Mouse (Mus musculus): ENCODE data around the gene Aldh3a1.

The Aldh3a1 gene

GRCm38 (mm10) chr11:61236015-61236414 lies 28.7 kb downstream of the Aldh3a1 start:
- no peak for DNase-seq (ENCODE audit: low spot score)

DNA sequence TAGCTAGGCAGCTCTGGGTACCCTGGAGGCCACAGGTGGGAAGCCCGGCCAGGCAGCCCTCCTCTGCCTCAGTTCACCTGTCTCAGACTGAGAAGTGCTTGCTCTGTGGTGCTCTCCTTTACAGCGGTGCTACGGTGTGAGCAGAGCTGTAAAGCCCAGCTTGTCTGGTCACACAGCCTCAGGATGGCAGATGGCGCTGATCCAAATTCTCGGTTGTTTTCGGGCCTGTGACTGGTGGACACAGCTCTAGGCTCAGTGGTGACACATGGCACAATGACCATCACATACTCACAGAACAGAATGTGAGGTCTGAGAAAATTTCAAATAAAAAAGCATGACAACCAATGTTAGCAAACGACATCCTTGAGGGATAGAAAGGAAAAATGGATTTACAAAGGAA lies 37.1 kb downstream of the Aldh3a1 start:
- no peak for DNase-seq (ENCODE audit: low spot score)

- DNase-seq (ENCODE audit: low spot score) = no peak
Observed at GRCm38 (mm10) chr11:61251741-61252140, 44.4 kb downstream of the Aldh3a1 start.

GRCm38 (mm10) chr11:61252807-61253206 lies 45.5 kb downstream of the Aldh3a1 start:
- DNase-seq (ENCODE audit: low spot score) = no peak

- no peak for DNase-seq (ENCODE audit: low spot score)
Observed at GRCm38 (mm10) chr11:61259106-61259505, 51.8 kb downstream of the Aldh3a1 start.

DNA sequence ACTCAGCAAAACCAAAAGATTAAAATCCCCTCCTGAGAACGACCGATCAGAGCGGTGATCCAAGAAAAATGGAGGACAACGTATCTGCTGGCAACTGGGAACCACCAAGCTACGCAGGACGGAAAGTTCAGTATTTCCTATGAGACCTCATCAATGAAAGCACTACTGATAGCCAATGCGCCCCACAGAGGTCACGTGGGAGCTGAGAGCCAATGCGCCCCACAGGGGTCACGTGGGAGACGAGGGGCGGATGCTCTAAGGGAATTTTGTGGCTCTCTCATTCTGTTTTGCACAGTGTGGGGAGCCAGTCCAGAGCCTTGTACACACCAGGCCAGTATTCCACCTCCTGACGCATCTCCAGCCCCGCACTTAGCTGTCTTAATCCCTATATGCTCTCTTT lies 55.2 kb downstream of the Aldh3a1 start:
- no peak for DNase-seq (ENCODE audit: low spot score)

DNA sequence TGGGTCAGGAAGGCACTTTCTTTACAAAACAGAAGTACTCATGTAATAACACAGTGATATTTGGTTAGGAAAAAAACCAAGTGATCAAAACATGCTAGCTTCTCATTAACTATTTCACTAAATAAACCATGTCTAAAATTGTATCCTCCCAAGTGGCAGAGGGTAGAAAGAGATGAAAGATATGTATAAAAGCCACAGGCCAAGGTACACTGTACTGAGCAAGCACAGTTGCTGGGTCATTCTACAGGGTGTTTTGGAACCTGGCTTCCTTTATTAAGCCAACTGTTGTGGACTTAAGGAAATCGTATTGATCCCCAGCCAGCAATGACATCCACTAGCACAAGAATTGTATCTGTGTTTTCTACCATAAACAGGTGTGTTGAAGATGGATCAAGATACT lies 56.5 kb downstream of the Aldh3a1 start:
- no peak for DNase-seq (ENCODE audit: low spot score)

GRCm38 (mm10) chr11:61266551-61267533 lies 59.5 kb downstream of the Aldh3a1 start, which contains the start of gene Aldh3a2:
Gene Aldh3a2 (minus strand): TSS chr11:61267464.
- peak; percentile 95 for DNase-seq (ENCODE audit: low spot score)
